Comparison of ENCODE assay signal across 16 mouse cellular contexts in the genomic region with DNA sequence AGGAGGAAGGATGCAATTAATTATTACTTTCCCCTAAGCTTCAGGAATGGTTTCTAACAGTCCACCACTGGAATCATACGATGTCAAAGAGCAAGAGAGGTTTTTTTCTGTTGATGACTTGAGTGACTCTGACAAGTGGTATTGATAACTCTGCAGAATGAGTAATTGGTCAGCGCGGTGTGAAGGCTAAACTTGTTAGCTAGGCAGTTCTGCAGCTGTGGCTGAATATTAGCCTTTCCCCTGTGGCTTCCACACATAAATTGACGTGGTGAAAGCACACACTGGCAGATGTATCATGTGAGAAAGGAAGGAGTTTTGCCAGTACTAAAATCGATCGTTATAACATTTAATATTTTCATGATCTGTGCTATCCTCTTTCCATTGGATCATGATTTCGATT.
"Had no signal": no experiment of that assay in that cellular context is flagged by ENCODE, and none has a peak within 500 bp of the region (broad histone marks: within the 10 kb centered on the region; RNA-seq: fewer than 3 reads in every experiment).

No protein-coding gene starts in this region.

- H3K9me3 ChIP-seq: limb, embryonic 12.5 days; liver, embryonic 13.5 days; lung, embryonic 15.5 days; neural tube, embryonic 13.5 days had no signal

- H3K36me3 ChIP-seq: limb, embryonic 12.5 days; liver, embryonic 13.5 days; lung, embryonic 15.5 days; neural tube, embryonic 13.5 days had no signal

- H3K9ac ChIP-seq: limb, embryonic 12.5 days; liver, embryonic 13.5 days; liver, postnatal 0 days; lung, embryonic 15.5 days; neural tube, embryonic 13.5 days had no signal

- H3K27me3 ChIP-seq: limb, embryonic 12.5 days; liver, embryonic 13.5 days; lung, embryonic 15.5 days had no signal

- H3K4me3 ChIP-seq: limb, embryonic 12.5 days; liver, embryonic 13.5 days; lung, embryonic 15.5 days; neural tube, embryonic 13.5 days had no signal

- ATAC-seq: intestine, postnatal 0 days; liver, postnatal 0 days had no signal

- H3K27ac ChIP-seq: kidney, postnatal 0 days; limb, embryonic 12.5 days; liver, embryonic 13.5 days; lung, embryonic 15.5 days; neural tube, embryonic 13.5 days; stomach, postnatal 0 days had no signal

- H3K4me1 ChIP-seq: liver, embryonic 13.5 days; neural tube, embryonic 13.5 days had no signal

- H3K4me2 ChIP-seq: limb, embryonic 12.5 days; liver, embryonic 13.5 days; lung, embryonic 15.5 days; neural tube, embryonic 13.5 days had no signal

- DNase-seq: kidney, adult 9 months; kidney, postnatal 36 days; layer of hippocampus, adult 9-11 months; layer of hippocampus, postnatal 36 days; liver; liver, embryonic 13.5 days; liver, postnatal 0 days; right cerebral cortex, adult 18-20 months; right cerebral cortex, postnatal 25 days; thymus, postnatal 4 days had no signal
